Mouse (Mus musculus): ENCODE data around the gene Rhou.

Rhou gene

GRCm38 (mm10) chr8:123696167-123696566, 42.4 kb downstream of the Rhou start:
- DNase-seq (ENCODE audit: low read depth, low spot score), result no peak

DNA sequence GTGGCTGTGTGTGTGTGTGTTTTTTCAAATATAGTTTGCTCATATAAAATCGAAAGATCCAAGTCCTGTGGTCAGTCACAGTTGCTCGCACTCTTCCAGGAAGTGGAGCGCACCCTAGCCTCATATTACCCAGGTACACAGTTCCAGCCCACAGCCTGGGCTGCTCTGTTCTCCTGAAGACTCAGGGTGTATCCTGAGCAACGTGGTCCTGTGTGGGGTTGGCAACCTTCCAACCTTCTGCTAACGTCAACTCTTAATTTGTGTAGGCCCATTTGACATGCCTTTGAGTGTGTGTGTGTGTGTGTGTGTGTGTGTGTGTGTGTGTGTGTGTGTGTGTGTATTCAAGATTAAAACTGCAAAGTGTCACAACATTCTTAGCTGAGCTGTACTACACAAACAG, 43.6 kb downstream of the Rhou start:
- no peak for DNase-seq (ENCODE audit: low read depth, low spot score)

- no peak for DNase-seq (ENCODE audit: low read depth, low spot score)
Measured at GRCm38 (mm10) chr8:123700399-123701070, 46.8 kb downstream of the Rhou start.

DNA sequence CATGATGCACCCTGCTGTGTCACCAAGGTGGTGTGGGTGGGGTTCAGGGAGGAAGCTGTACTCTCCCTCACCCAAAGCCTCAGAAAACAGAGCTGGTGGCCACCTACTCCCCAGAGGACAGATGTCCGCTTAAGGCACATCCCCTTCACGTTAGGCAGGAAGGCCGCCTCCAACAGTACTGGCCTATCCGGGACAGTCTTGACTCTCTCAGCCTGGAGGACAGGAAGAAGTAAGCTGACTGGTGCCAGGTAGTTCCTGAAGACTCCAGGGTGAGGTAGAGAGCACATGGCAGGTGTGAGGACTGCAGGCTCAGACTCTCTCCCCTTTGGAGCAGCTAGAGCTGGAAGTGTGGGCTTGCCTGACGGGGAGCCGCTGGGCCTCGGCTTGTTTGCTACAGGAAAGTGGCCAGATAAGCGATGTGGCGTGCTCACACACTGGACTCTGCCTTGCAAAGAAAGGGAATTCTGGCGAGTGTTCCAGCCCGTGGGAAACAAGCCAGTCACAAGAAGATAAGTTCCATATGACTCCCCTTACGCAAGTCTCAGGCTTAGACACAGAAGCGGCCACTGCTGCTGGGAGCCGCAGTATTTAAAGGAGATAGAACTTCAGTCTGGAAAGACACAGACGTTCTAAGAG, 48.3 kb downstream of the Rhou start:
- DNase-seq (ENCODE audit: low read depth, low spot score), result no peak

GRCm38 (mm10) chr8:123705376-123705775, 51.6 kb downstream of the Rhou start:
- DNase-seq (ENCODE audit: low read depth, low spot score), result no peak

- DNase-seq (ENCODE audit: low read depth, low spot score), result no peak
Measured at GRCm38 (mm10) chr8:123707137-123707536, 53.4 kb downstream of the Rhou start.

DNA sequence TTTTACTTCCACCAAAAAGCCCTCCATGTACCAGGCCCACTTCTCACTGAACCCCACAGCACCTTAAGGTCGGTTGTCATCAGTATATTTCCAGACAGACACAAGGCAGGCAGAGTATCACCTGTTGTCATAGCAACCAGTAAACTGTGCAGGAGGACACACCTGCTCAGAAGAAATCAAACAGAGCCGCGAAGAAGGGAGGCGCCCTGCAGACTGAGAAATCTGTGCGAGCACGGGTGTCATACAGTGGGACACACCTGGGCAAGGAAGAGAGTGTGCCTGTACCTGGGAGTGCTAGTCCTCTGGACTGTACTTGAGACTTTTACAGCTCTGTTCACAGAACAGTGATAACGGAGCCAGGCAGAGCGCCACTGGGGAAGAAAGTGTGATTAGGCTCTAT, 55.0 kb downstream of the Rhou start:
- DNase-seq (ENCODE audit: low read depth, low spot score), result no peak

- no peak for DNase-seq (ENCODE audit: low read depth, low spot score)
Measured at GRCm38 (mm10) chr8:123710335-123710734, 56.6 kb downstream of the Rhou start.
